Mouse (Mus musculus) retina, embryonic 14.5 days (tissue): Measurements from ENCODE around the gene Tmem88.
A peak's percentile ranks its signal among the peaks of the same experiment; 100 is the strongest.

Source experiments
- DNase-seq: peaks from one replicate; pipeline ENCODE4 v3.0.0-alpha.2; 2015; ENCODE audit warnings: low spot score

The Tmem88 gene

GRCm38 (mm10) chr11:69416509-69416908, 18.5 kb upstream of the Tmem88 start:
- DNase-seq, result no peak

GRCm38 (mm10) chr11:69415668-69416451, 17.8 kb upstream of the Tmem88 start:
- peak; percentile 77 for DNase-seq

GRCm38 (mm10) chr11:69415327-69415667, 17.3 kb upstream of the Tmem88 start:
- DNase-seq, result peak; percentile 68

- DNase-seq, result peak; percentile 22
Measured at GRCm38 (mm10) chr11:69414421-69415326, 16.6 kb upstream of the Tmem88 start.

- DNase-seq, result peak; percentile 74
Measured at GRCm38 (mm10) chr11:69413221-69414181, 15.5 kb upstream of the Tmem88 start, which contains the start of gene Kdm6b. Gene Kdm6b, minus strand, starts transcription at chr11:69413675.

GRCm38 (mm10) chr11:69412548-69412947, 14.5 kb upstream of the Tmem88 start:
- no peak for DNase-seq

- DNase-seq, result peak; percentile 56
Measured at GRCm38 (mm10) chr11:69411538-69412203, 13.6 kb upstream of the Tmem88 start.

- peak; percentile 99 for DNase-seq
Measured at GRCm38 (mm10) chr11:69411073-69411535, 13.1 kb upstream of the Tmem88 start.

GRCm38 (mm10) chr11:69410310-69411072, 12.5 kb upstream of the Tmem88 start:
- peak; percentile 28 for DNase-seq

- no peak for DNase-seq
Measured at GRCm38 (mm10) chr11:69410045-69410309, 11.9 kb upstream of the Tmem88 start.

GRCm38 (mm10) chr11:69409378-69410044, 11.5 kb upstream of the Tmem88 start:
- DNase-seq, result peak; percentile 82

- peak; percentile 95 for DNase-seq
Measured at GRCm38 (mm10) chr11:69408541-69409377, 10.7 kb upstream of the Tmem88 start.

- no peak for DNase-seq
Measured at GRCm38 (mm10) chr11:69407724-69408004, 9.6 kb upstream of the Tmem88 start.

GRCm38 (mm10) chr11:69406867-69407723, 9.1 kb upstream of the Tmem88 start:
- no peak for DNase-seq

- no peak for DNase-seq
Measured at GRCm38 (mm10) chr11:69406282-69406681, 8.2 kb upstream of the Tmem88 start.

GRCm38 (mm10) chr11:69405397-69406200, 7.6 kb upstream of the Tmem88 start:
- no peak for DNase-seq

- no peak for DNase-seq
Measured at GRCm38 (mm10) chr11:69404595-69405396, 6.8 kb upstream of the Tmem88 start.
